Mouse (Mus musculus): ENCODE results near the gene Rnf144a.

The Rnf144a gene

GRCm38 (mm10) chr12:26311548-26311947 is 103.5 kb downstream of the Rnf144a start:
- DNase-seq = peak; percentile 65 to 75

GRCm38 (mm10) chr12:26310247-26310646 is 104.8 kb downstream of the Rnf144a start:
- no peak for DNase-seq

DNA sequence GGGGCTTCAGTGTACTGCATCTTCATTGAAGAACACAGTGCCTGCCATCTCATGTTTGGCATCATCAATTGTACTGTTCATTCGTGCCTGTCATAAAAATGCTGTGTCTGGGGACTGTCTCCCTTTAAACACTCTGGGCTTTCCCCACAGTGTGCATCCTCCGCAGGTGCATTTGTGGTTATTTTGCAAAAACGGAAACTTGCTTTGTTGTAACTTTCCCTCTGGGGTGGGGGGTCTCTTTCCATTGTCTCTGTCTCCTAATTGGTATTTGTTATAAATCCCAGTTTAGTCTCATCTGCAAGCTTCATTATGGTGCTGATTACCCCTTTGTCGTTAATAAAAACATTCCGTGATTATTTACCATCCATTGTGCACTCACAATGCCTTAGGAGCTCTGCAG is 112.2 kb downstream of the Rnf144a start:
- DNase-seq = no peak

- DNase-seq = peak; percentile 50 to 68
Observed at GRCm38 (mm10) chr12:26299515-26300090, 115.5 kb downstream of the Rnf144a start.

DNA sequence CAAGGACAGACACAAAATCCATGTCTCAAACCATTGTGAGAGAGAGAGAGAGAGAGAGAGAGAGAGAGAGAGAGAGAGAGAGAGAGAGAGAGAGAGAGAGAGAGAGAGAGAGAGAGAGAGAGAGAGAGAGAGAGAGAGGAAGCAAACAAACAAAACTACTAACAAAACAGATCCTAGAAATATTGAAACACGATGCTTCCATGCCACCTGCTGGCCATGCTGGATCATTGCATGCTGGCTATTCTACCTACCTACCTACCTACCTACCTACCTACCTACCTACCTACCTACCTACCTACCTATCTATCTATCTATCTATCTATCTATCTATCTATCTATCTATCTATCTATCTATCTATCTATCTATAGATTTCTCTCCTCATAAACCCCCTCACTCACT is 119.1 kb downstream of the Rnf144a start:
- peak; percentile 30 to 34 for DNase-seq

DNA sequence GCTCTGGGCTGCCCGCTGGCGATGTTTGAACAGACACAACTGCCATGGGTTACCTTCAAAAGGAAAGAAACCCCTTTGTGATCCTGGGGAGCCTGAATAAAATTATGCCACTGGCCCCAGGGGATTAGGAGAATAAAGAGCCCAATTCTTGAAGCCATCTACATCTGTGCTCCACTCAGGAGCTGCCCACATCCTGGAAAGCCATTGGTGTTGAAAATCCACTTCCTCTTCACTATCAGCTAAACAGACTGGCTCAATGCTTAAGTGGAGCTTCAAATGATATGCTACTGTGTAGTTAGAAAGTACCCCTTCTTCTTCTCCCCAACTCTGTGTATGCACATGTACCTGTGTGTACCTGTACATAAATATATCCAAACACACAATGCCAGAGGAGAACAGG is 125.9 kb downstream of the Rnf144a start:
- DNase-seq = no peak

DNA sequence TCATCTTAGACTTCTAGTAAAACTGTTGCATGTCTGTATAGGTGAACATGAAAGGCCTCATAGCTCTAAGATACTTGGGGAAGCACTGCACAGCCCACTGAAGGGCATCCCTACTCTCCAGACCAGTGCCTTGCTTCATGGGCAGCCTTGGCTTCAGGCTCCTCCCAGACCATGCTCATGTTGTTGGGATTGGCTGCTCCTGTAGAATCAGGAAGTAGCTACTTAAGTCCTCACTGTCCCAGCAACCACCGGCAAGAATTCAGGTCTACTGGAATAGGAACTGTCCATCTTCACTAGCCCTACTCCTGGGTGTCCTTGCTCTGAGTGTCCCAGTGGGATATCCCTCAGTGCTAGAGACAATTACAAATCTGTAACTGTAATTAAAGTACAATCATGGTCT is 126.7 kb downstream of the Rnf144a start:
- DNase-seq = no peak

GRCm38 (mm10) chr12:26285939-26286338 is 129.1 kb downstream of the Rnf144a start:
- no peak for DNase-seq

GRCm38 (mm10) chr12:26285460-26285859 is 129.6 kb downstream of the Rnf144a start:
- DNase-seq = no peak

GRCm38 (mm10) chr12:26280719-26281480 is 134.2 kb downstream of the Rnf144a start:
- DNase-seq = no peak

DNA sequence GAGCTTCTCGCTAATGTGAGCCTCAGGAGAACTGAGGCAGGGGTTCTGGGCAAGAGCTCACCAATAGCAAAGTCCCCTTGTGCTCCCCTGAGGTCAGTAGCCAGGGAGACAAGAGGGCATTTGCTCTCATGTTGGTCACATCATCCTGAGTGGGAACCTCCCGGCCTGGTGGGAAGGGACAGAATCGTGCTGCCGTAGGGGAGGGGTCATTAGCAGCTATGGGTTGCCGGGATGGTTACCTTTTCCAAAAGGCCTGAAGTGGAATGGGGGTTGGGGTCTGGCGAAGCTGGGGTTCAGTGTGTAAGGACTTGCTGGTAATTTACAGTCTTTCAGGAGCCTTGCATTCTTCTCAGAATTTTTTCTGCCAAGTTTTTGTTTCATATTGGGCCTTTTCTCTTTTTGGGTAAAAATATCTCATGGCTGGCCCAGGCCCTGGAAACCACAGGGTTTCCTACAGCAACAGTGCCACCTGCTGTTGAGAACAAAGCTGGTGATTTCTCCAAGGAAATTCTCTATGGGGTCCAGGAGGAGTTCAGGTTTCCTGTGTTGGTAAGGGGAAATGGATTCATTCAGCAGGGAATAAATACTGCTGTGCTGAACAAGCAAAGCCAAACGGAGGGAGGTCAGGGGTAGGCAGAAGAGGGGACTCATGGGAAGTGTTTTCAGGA is 137.9 kb downstream of the Rnf144a start:
- peak; percentile 63 to 71 for DNase-seq

DNA sequence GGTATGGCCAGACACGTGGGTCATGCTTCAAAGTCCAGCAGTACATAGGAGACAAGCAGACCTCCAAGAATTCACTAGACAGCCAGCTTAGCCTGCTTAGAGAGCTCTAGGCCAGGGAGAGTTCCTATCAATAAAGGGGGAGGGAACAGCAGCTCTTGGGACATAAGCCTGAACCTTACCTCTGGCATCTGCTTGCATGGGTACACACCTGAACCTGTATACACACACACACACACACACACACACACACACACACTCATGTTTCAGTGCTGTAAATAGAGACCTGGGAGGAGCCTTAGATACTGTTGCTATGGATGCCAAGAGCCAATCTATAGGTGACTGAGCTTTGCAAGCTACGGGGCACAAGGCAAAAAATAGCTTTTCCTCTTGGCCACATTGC is 138.5 kb downstream of the Rnf144a start:
- no peak for DNase-seq
